Mouse (Mus musculus) layer of hippocampus, postnatal 14 days (tissue): ENCODE results near the gene Iqgap2. TPM values are rescaled to one million over a fixed set of nuclear protein-coding genes. Genes with fewer than 3 reads are reported as not detected.

Experiments
- DNase-seq, 2 experiments: peaks; one replicate each; pipeline ENCODE4 v3.0.0; 2021 to 2022; ENCODE audit warnings: low spot score in 2 of 2, mixed read lengths in 1 of 2
- total RNA-seq, 2 experiments: library from RNA; stranded (reverse); gene quantifications; 2 replicates each; pipeline ENCODE4 v1.2.3; 2021

Iqgap2 gene
- total RNA-seq, 2 experiments from 2014 or later, result 49.9 to 54.2 TPM

DNA sequence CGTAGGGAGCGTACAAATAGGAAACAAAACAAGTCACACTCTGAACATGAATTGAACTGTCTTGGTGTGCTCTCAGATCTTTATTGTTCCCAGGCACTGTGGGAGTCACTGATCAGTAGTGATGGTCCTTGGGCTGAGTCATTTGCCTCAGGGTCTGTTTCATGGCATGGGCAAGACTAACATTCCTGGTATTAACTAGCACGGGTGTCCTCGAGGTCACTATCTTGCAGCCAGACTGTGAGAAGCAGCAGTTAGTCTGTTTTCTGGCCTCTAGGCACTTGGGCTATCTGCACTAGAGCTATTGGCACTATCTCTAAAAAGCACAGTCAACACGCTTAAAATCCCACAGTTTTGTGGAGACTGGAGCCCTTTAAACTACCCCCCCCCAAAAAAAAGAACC is 295.8 kb downstream of the Iqgap2 start:
- no peak for DNase-seq

DNA sequence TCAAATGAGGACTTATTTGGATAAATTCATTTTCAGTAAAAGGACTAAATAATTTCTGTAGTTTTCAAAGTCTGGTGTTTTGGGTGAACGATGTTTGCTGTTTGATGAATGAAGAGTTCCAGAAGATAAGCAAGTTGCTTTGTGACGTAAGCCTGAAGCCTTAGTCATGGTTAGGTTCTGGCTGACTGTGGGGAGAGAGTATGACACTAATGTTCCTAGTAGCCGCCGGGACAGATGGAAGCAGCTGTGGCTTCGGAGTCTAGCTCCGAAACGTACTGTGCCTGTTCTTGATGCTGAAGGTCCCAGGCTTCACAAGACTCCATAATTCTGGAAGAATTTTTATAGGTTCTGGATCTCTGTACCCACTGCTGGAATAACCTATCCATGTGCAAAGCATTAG is 296.3 kb downstream of the Iqgap2 start:
- DNase-seq, result no peak

DNA sequence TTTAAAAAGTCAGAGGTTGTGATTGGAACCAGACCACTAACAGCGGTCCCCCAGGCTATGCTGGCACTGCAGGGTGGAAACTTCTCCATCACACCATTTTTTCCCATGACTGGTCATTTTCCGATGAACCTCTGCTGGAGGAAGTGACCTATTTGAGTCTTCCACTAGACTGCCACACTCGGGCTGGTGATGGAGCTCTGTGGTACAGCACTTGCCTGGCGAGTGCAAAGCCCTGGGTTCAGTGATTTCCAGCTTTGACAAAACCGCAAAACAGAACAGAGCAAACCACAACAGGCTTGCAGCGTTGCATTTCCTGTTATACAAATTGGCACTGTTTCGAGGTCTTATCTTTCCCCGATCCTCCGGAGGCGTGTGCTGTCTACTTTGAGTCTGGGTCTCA is 298.9 kb downstream of the Iqgap2 start:
- DNase-seq, result no peak

DNA sequence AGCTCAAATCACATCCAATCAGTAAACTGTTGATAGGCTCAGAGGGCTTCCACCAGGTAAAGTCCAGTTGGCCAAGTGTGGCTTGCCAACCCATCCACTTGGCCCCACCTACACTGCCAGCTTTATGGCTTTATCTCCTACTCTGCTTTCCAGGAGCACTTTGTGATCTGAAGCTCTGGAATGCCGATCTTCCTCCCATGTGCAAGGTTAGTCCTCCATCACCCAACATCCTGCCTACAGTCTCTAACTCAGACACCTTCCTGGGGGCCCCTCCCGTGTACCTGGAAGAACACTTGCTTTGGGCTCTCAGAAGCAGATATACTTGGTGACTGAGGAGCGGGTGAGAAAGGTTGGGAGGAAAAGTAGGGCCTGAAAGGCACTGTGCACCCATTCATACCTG is 300.1 kb downstream of the Iqgap2 start:
- no peak for DNase-seq

DNA sequence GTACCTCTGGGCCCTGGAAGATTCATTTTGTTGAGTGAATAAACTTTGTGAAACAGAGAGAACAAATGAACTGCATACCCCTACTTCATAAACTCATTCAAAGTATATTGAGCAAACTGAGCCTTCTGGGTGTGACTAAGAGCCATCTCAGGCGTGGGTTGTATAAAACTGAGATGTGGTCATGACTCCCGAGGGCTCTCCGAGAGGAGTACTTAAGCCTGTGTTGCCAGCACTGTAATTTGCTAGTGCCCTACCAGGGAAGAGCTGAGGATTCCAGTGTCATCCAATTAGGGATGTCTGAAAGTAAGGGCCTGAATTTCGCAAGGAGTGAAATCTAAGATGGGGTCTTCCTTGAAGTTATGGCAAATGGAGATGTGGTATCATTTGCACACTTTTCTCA is 304.1 kb downstream of the Iqgap2 start:
- no peak for DNase-seq

DNA sequence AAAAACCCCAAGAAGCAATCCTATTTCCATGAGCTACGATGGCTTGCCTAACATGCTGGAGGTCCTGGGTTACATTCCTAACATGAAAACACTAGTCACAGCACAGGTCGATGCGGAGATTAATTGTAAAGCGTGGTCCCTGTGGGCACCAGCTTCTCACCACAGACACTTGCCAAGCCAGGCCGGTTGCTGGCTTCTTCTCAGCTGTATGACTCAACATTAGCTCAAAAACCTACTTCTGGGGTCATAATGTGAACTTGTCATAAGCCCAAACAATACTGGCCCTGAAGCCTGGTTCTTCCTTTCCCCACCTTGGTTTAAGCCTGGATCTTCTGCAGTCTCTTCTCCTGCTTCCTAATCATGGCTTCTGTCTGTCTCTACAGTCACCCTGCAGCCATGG is 306.8 kb downstream of the Iqgap2 start:
- DNase-seq, result no peak

DNA sequence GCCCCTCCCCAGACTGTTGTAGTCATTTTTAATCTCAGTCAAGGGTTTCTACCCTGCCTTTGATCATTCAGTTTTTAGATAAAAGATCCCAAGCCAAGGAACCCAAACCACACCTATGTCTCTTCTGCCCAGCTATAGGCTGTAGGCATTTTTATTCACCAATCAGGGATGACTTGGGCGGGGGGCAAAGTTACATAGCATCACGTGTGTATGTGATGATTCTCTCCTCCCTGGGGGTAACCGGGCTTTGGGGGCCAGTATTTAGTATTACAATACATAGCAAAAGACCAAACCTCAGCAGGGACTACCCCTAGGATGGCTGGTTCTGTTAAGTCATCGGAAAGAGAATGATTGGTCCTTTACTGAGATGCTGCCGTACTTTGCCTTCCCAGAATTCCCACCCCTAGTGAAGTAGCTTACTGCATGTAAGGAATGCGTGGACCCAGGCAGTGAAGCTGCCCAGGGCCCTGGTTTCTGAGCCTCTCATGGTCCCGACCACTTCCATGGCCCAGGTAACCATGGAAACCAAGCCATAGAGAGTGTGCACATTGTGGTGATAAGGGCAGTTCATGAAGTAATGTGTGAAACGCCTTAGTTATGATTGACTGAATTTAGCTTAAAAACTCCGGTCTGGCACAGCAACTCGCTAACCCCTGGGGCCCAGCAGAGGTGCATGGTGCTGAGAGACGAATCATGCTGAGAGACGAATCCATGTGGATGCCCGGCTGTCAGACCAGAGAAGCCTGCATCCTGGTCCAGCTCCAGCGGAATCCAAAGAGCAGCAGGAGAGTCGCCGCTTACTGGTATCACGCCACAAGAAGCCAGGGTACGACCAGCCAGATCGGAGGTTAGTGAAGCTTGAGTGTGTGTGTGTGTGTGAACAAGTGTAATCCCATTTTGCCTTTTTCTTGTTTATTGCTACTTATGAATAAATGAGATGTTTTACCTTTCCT is 308.2 kb downstream of the Iqgap2 start:
- no peak for DNase-seq

DNA sequence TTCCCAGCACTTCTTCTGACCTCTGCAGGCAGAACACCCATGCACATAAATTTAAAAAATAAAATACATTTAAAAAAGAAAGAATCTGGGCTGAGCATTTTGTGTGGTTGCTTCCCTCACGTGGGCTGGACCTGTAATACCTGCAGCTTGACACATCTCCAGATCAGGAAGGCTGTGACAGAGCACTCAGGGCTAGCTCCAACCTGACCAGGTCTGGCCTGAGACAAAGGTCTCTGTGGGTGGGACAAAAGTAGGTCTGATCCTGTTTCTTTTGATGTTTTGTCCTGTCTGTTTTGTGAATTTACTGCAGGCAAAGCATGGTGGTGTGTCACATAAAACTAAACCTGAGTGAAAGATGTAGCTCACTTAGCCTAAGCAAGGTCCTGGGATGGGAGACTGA is 309.9 kb downstream of the Iqgap2 start:
- DNase-seq, result no peak

DNA sequence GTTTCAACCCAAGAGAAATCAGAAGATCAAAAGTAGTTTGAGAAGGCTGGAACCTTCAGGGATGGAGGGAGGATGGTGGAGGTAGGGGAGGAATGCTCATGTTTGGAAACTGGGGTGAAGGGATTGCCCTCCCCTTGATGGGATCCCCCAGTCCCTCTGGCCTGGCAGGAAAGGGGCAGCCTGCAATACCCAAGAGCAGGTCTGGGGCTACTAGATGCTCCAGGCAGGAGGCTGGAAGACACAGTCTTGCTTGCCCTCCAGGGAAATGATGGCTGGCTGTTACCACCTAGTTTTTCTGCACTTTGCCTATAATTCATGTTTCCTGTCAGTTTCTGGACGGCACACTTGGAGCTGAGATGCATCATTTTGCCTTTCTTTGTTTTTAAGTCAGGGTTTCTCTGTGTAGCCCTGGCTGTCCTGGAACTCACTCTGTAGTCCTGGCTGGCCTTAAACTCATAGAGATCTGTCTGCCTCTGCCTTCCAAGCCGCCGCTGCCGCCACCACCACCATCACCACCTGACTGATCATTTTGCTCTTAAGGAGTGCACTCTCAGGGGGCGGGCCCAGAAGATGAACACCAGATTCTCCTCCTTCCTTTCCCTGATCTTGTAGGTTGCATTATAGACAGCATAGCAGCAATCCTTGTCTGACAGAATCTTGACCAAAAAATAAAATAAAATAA is 313.6 kb downstream of the Iqgap2 start:
- DNase-seq, result no peak

Other genes with a start within 250 kb of the Iqgap2 start
- gene F2rl2, start 195.1 kb downstream of the Iqgap2 start, total RNA-seq, result under 1 TPM; 0.41 to 0.45 TPM
- gene Gm20075, start 189.5 kb upstream of the Iqgap2 start, total RNA-seq, result 10 to 100 TPM; 24.0 to 26.7 TPM
- gene Gm17190, start 190.1 kb upstream of the Iqgap2 start, total RNA-seq, result not detected
- gene Sv2c, start 240.7 kb upstream of the Iqgap2 start, total RNA-seq, result 10 to 100 TPM; 11.9 to 12.7 TPM